Mouse (Mus musculus): ENCODE data around the gene Tbc1d17.
"Not testable (repeated sequence)": the region's sequence is repeated elsewhere in the genome, so short reads cannot be mapped to it uniquely, and the experiment has no call there.

Tbc1d17 gene

DNA sequence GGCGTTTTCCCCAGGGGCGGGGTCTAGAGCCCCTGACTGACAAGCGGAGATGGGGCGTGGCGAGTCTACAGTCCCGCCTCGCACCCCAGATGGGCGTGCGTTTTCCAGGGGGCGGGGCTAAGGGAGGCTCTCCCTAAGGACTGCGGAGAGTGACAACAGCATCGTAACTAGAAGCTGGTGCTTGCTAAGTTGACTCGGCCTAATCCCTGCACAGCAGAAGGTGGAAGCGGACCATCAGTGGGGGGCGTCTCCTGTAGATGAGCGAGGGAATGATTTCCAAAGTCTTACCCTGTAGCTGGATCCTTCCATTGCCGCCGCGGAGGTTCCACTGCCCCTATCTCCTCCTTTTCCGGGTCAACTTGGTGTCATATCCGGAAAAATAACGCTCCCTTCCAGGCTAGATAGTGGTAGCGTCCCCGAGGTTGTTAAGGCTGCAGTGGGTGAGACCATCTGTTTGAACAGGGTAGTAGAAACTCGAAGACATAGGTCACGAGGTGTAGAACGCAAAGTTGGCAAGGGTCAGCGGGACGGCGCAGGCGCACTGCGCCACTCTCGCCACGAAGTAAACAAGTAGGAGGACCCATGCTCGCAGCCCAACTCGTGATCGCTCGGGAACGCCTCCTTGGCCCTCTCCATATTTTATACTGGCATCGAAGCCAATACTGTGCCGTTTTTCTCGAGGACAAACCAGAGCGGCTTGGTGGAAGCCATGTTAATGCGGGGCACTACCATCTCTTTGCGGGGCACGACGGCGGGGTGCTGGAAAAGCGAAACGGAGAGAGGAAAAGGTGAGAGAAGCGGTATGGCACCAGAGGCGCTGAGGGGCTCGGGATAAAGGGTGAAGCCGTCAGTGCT, at the start of gene Tbc1d17, which contains the start of gene Akt1s1:
Tbc1d17 (minus strand) TSS at position 519 of the 855 bp plus-strand sequence.
Akt1s1 (plus strand) TSS at position 431 of the 855 bp plus-strand sequence.
- peak; percentile 100 for DNase-seq

DNA sequence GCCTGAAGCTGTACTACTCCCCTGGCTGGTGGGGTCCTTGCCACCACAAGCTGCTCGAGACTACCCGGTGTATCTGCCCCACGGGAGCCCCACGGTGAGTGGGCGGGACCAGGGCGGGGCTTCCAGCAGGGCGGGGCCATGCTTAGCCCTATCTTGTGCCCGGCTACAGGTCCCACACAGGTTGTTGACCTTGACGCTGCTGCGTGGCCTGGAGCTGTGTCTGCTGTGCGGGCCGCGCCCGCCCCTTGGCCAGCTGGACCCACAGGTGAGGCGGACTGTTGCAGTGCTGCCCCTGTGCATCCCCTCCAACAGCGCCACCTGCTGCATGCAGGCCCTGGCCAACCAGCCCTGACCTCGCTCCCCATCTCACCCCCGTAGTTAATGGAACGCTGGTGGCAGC, 49.7 kb upstream of the Tbc1d17 start:
- peak; percentile 56 for DNase-seq

DNA sequence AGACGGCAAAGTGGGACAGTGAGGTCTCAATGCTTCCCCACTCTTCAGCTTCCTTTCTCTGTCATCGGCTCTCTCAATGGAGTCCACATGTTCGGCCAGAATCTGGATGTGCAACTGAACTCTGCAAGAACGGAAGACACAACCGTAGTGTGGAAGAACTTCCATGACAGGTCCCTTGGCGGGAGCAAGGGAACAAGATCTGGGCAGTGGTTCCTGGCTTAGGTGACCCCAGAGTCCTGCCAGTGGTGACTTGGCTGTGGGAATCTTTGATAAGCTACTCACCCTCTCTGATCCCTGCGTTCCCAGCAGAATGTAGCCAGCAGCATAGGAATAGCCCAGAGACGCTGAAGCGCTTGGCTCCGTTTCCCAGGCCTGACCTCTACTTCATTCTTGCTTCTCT, 47.6 kb upstream of the Tbc1d17 start:
- DNase-seq, result no peak

DNA sequence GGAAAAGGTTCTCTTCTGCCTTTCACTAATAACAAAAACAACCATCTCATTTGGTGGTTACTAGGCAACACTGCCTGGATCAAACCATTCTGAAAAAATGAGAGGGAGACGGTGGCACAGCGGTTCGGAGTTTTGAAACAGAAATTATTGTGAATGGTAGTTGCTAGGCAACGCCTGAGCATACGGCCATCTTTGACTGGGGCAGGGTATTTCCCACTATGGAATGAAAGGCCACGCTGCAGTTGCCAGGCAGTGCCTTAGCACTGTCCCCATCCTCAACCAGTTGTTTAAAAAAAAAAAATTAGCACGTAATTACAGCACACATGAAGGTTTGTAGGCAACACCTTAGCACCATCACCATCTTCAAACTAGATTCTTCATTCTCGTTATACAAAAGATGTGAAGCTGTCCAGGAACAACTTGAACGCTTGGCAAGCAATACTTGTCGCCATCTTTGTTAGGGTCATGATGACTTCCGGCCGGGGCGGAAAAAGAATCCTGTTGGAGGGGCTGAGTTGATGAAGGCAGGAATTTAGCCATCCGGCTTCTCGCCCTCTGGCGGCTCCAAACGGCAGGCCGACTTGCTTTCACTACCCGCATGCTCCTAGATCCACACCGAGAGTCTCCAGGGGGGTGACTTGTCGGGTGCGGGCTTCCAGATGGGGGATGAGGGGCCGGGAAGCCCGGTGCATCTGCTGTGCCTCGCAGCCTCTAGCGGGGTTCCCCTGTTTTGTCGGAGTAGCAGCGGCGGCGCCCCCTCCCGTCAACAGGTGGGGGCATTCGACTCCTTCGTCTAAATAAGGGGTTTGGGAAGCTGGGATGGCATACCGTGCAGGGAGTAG, 46.9 kb upstream of the Tbc1d17 start, which contains the start of gene Fuz:
Fuz (plus strand) TSS at position 487 of the 842 bp plus-strand sequence.
- DNase-seq, result peak; percentile 88

DNA sequence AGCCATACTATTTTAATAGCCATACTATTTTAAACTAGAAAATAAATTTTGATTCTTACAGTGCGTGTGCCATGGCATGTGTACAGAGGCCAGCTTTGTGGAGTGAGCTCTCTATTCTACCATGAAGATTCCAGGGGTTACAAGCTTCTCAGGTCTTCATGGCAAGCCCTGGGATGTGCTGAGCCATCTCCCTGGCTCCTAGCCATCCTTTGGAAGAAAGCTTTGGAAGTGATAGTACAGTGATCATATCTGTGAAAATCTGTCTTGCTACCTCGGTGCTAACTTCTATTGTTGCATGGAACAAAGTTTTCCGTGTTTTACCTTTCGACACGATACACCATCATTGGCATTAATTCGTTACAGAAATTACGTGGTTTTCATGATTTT, 46.3 kb upstream of the Tbc1d17 start:
- no peak for DNase-seq

DNA sequence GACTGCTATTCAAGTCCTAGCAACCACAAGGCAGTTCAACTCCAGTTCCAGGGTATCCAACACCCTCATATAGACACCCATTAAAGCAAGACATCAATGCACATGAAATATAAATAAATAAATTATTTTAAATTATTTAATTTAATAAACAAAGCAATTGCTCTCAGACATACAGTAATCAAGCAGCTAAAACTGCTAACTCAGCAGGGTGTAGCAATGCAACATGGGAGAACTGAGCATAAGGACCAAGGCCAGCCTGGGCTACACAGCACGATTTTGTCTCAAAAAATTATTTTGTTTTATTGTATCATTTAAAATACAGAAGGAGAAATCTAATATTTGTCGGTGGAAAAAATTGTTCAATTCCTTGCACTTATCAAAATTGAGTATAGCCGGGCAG, 45.3 kb upstream of the Tbc1d17 start:
- DNase-seq, result no peak

DNA sequence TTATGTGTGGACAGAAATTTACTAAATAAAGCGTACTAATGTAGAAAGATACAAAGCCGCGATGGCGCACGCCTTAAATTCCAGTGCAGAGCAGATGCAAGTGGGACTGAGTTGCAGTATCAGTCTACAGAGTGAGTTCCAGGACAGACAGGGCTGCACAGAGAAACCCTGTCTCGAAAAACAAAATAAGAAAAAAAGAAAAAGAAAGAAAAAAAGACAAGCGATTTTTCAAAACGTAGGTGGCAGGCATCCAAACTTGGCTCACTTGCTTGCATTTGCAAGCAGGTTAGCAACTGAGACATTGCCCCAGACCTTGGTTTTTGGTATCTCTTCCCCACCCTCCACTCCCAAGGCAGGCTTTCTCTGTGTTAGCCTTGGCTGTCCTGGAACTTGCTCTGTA, 44.3 kb upstream of the Tbc1d17 start:
- no peak for DNase-seq

DNA sequence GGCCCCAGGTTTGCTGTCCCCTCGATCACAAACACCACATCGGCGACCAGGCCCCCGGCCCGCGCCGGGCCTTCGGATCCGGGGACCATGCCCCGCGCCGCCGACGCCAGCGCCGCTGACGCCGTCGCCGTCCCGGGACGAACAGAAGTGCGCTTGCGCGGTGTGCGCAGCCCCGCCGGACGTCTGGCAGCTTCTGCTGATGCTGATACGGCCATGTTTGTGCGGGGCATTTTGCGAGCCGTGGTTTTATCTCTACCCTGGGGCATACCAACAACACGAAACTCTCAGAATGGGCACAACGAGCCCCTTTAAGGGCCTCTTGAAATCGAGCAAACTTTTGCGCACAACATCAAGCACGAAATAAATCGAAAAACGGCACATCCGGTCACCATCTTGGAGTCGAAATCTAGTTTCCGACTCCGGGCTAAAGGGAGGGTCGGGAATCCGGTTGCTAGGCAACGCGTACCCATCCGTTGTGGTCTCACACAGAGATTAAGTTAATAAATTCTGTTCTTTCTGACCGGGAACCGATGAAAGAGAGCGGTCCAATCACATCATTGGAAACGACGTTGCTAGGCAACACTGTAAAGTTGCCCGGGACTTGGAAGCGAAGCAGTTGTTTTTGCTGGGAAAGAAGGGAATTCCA, 43.5 kb upstream of the Tbc1d17 start, which contains the start of gene Med25:
Med25 (minus strand) TSS at position 437 of the 646 bp plus-strand sequence.
- peak; percentile 90 for DNase-seq

DNA sequence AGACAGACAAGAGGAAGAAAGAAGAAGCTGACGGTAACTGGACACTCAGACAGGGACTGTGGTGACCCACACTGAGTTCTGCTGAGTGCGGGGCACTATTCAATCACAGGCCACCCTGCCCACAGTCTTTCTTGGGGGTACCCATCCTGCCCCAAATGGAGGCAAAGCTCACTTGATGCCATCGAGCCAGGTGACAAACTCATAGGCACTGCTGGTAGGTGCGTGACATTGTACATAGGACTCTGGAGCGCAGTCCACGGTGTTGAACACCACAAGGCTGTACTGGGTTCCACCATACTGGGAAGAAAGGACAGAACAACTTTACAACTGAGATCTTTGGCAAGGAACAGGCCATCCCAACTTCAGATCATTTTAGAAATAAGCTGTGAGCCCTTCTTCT, 42.7 kb upstream of the Tbc1d17 start:
- peak; percentile 27 for DNase-seq

DNA sequence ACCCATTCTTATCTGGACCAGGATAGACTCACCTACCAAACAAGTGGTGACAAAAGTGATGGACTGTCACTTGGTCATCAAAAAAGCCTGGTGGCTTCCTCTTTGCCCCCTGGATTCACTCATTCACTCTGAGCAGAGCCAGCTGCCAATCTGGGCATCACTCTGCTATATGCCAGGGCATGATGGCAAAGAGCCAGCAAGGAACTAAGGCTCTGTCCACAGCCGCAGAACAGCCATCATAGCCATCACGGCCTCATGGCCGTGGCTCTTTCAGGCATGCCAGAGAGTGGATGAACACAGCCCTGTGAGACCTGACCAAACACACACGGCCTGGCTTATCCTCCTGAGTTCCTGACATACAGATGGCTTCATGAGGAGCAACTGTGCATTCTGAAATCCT, 41.9 kb upstream of the Tbc1d17 start:
- DNase-seq, result no peak

DNA sequence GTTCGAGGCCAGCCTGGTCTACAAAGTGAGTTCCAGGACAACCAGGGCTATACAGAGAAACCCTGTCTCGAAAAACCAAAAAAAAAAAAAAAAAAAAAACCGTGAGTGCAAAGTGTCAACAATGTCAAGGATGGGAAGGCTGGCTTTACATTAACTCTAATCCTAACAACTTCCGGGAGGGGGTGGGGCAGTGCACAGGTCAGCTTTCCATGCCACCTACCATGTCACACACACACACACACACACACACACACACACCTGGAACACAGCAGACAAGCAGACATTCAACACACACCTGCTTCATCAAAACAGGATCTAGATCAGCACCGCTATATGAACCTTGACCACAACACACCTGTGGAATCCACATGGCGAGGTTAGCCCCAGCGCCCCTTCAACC, 41.3 kb upstream of the Tbc1d17 start:
- no peak for DNase-seq

DNA sequence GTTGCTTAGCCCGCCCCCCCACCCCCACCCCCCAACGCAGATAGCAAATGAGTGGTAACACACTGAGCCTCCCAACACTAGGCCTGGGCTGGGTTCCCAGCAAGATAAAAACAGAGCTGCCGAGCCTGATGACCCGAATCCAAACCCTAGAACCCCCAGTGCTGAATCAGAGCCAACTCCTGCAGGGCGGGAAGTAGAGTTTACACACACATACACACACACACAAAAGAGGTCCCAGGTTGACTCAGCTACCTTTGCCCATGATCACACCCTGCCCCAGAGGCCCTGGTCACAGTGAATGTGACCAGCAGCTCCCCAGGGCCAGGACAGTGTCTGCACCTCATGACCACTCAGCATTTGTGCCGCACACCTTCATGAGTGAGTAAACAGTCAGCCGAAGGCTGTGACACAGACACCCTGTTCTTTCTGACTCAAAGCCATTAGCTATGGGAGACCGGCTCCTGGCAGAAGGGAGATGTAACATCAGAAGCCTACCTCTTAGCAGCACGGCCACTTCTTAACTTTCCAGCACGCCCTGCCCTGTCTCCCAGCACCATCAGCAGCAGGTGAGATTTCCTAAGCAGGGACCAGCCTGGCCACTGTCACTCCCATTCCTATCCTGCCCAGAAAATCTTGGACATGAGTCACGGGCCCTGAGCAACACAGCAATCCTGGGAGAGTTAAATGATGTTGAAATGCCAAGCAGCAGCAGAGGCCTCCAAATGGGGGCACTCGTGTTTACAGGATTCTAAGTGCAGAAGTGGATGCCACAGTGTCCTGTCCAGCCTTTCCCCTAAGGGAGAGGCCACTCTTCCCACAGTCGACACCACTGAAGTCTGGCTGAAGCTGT, 39.6 kb upstream of the Tbc1d17 start:
- no peak for DNase-seq

DNA sequence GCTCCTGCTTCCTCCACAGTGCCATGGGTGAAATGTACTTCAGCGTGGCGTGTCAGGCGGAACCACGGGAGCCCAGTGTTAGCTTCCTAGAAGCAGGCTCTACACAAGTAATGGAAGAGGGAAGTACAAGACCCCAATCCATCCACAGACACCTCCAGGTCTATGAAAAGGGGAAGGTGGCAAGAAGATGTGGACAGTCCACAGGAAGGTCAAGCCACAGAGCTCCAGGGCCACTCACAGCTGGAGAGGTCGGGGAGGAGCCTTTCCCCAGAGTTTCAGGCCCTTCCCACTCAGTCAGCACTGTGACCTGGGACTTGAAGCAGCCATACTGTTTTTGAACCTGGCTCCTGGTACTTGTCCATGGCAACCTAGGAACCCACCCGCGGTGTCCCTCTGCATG, 38.1 kb upstream of the Tbc1d17 start:
- DNase-seq, result no peak

DNA sequence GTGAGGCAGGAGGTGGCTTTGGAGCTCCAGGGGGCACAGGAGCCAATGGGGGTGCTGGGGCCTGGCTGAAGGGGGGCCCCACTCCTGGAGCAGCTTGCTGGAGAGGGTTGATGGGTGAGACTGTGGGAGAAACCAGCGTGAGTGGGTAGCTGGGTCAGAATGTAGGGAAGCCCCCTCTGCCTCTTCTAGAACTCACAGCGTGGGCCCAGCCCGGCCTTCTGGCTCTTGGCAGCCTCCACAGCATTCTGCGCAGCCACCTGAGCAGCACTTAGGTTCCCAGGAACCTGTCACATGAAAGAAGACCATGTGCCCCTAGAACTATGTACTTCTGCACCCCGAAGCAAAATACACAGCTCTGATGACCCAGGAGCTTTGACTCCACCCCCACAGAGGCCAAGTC, 35.8 kb upstream of the Tbc1d17 start:
- no peak for DNase-seq

DNA sequence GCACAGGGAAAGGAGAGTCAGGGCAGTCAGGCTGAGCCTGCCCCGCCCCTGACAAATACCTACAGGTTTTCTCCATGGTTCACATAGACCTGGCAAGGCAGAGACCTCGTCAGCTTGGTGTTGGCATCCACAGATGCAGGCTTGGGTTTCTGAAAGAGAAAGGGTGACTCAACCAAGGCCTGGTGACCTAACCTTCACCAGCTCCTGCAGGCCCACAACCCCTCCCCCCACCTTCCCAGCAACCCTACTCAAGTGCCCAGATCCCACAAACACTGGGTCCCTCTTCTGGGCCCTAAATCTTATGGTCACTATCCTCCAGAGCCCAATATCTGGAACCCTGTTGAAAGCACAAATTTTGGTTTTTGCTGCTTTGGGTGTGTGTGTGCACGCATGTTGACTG, 34.2 kb upstream of the Tbc1d17 start:
- DNase-seq, result no peak

DNA sequence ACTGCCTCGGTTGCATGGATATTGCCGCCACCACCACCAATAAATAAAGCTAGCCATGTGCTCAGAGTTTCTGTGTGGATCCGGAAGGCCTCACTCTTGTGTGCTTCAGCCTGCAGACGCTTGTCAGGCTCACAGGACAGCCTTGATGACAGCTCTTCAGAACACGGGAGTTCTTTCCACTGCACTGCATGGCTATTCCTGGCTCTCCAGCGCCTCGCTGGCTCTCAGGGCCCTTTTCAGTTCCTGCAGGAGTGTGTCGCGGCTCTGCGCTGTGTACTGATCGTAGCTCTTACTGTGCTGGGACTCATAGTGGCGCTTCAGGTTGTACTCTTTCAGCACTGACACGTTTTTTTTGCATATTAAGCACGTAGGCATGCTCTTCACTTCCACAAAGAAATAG, 29.0 kb upstream of the Tbc1d17 start:
- DNase-seq, result no peak

DNA sequence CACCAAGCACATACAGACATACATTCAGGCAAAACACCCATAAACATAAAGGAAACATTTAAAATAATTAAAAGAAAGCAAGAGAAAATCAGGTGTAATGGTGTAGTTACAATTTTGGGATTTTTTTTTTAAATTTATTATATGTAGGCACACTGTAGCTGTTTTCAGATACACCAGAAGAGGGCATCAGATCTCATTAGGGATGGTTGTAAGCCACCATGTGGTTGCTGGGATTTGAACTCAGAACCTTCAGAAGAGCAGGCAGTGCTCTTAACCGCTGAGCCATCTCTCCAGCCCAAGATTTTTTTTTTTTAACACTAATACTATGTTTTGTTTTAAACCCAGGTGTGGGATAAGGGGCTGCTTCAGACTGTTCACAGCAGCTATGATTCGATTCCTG, 22.9 kb upstream of the Tbc1d17 start:
- not testable (repeated sequence) for DNase-seq

DNA sequence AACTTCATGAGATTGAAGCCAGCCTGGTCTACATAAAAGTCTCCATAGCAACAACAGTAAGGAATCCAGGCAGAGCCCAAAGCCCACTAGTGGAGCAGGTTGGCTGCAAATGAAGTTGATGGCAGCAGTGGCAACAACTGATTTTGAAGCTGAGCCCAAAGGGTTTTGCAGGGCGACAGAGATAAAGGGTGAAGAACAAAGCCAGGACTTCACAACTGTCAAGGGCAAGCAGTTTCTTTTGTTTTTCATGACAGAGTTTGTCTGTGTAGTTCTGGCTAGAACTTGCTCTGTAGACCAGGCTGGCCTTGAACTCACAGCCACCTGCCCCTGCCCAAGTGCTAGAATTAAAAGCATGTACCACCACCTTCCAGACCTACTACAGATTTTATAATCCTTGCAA, 22.3 kb upstream of the Tbc1d17 start:
- no peak for DNase-seq

DNA sequence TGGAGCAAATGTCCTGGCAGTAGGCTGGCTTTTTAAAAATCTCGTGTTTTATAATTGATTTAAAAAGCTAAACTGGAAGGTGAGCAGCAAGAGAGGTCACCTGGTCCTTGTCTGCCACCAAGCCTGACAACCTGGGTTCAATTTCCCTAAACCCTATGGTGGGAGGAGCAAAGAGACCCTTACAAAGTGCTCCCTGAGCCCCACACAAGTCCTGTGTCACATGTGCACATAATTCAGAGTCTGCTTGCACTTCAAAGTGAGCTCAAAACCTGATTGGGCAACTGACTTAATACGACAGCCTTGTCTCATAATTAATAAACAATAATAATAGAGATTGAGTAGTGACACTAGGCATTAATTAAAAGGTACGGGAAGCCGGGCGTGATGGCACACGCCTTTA, 21.7 kb upstream of the Tbc1d17 start:
- DNase-seq, result no peak

DNA sequence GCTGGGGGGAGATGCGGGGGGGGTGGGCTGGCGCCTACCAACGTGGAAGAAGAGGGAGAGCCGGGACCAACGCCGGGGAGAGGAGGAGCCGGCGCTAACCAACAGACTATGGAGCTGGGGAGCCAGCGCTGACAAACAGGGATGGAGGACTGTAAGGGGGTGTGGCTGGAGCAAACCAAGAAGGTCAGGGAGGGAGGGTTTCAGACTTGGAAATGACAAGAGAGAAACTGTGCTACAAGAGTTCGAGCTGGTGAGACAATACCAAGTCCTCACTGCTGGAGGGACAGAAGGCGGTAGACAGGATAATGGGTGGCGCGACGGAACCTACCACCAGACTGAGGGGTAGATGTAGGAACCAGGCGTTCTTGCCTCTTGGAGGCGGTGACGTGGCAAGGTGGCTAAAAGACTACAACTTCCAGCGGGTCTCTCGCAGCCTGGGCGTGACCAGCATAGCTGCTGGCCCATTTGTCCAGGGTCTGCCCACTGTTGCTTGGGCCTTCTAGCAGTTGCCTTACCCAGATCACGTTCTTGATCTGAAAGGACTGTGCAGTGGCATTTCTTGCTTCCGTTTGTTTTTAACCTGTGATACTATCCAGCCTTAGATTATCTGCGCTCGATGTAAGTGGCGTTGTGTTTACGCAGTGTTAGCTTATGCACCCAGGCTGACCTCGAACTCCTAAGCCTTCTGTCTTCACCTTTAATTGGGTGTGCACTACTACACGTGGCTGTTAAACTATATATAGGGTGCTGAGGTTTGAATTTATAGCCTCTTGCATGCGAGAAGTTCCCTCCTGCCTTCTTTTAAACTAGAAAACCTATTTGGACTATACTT, 21.0 kb upstream of the Tbc1d17 start, which contains the start of gene Ptov1:
Ptov1 (minus strand) TSS at position 92 of the 832 bp plus-strand sequence.
- DNase-seq, result peak; percentile 92

All from cerebellum, adult 11 months (tissue).